Mouse (Mus musculus): ENCODE measurements around the gene Armc7.

GRCm38 (mm10) chr11:115536038-115536681, 60.7 kb downstream of the Armc7 start, which contains the start of gene Sumo2:
- no peak for TF ChIP-seq GATA1 (IDR thresholded peaks at IDR 0.05; ENCODE audit: borderline replicate concordance, low read length)
- no peak for TF ChIP-seq FLI1 (IDR thresholded peaks at IDR 0.05; ENCODE audit: low read length)

Measured in megakaryocyte, embryonic 14.5 days (primary cell).